Comparison of ENCODE assay signal across 9 mouse cellular contexts in the genomic region with DNA sequence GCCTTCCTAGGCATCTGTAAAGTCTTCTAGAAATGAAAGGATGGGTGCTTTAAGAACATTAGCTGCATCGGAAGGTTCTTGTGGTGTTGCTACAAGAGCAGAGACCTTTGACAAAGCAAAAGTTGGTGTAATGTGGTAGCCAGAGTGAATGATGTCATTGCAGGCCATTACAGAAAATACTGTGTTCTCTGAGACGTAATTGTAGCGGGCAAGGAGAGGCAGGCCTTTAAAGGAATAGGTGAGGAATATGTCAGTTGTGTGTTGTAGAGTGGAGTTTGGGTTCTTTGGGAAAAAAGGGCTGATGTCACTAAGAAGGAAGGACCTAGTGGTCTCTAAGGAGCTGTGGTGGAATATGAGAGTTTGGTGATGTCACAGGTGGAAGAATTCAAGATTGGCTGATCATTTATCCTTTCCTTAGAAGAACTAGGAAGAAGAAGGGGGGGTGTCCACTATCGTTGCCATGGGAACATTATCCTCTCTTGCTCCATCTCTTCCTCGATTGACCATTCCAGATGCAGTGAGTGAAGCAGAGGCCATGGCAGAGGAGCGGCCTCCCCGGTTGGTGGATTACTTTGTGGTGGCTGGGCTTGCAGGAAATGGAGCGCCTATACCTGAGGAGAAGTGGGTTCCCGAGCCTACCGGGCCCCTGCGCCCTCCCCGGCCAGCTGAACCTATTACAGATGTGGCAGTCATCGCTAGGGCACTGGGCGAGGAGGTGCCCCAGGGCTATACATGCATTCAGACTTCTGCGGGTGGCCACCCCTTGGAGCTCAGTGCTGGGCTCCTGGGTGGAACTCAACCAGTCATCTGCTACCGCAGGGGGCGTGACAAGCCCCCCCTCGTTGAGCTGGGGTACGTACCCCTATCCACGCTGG. TPM values are rescaled to one million over a fixed set of nuclear protein-coding genes. Genes with fewer than 3 reads are reported as not detected.
A peak's percentile ranks its signal among the peaks of the same experiment; 100 is the strongest.
DNase-seq lines count a peak whose midpoint lies in the region; ATAC-seq and TF ChIP-seq lines count a peak whose summit lies in the region.
"Had no signal": no experiment of that assay in that cellular context is flagged by ENCODE, and none has a peak within 500 bp of the region (broad histone marks: within the 10 kb centered on the region; RNA-seq: fewer than 3 reads in every experiment).

No protein-coding gene starts in this region.

- no peak for TF ChIP-seq EP300 in liver, embryonic 14.5 days (IDR thresholded peaks at IDR 0.05; ENCODE audit: low read depth)

- intact Hi-C loops in heart, postnatal 10 days (cut with DNase I): no loop called here

- H3K4me1 ChIP-seq in heart, embryonic 13.5 days: peaks cover 18% of the 10 kb centered on the region
- H3K4me1 ChIP-seq in testis, adult 2 months (ENCODE audit: control insufficient read depth, insufficient read depth, low read length): peaks cover 18% of the 10 kb centered on the region
- peaks cover 6 to 23% of the 10 kb centered on the region in 2 experiments for H3K4me1 ChIP-seq in liver, embryonic 14.5 days (replicated peaks; ENCODE audit: control insufficient read depth in 2 of 2, insufficient read depth in 2 of 2, low read length in 1 of 2)

- H3K27ac ChIP-seq in heart, embryonic 13.5 days (replicated peaks): peak overlapping the region; percentile 99
- H3K27ac ChIP-seq in testis, adult 2 months (ENCODE audit: control insufficient read depth, insufficient read depth, low read depth, low read length): no peak overlapping the region
- H3K27ac ChIP-seq in liver, embryonic 14.5 days: no peak overlapping the region

- ATAC-seq in heart, embryonic 13.5 days (ENCODE audit: extremely low read depth, insufficient number of reproducible peaks, low FRiP score, low TSS enrichment): no peak
- no peak for ATAC-seq in liver, embryonic 14.5 days (ENCODE audit: insufficient read depth)

- H3K36me3 ChIP-seq in heart, embryonic 13.5 days: peaks cover 62% of the 10 kb centered on the region
- H3K36me3 ChIP-seq in testis, adult 2 months (ENCODE audit: control insufficient read depth, insufficient read depth, low read length): no peaks in the 10 kb centered on the region; the same call in 1 of the 2 replicates
- peaks cover 2% of the 10 kb centered on the region; the same call in 1 of the 2 replicates for H3K36me3 ChIP-seq in liver, embryonic 14.5 days (replicated peaks; ENCODE audit: control insufficient read depth, insufficient read depth, low read depth)

- WGBS in heart, embryonic 13.5 days: 89% methylated on average over 20 of the region's 20 CpGs
- 79% methylated on average over 20 of the region's 20 CpGs for WGBS in liver, embryonic 14.5 days (ENCODE audit: insufficient replicate concordance)

- peak overlapping the region; percentile 92 for H3K4me2 ChIP-seq in heart, embryonic 13.5 days
- peak overlapping the region; percentile 99 for H3K4me2 ChIP-seq in liver, embryonic 14.5 days (ENCODE audit: low read depth)

- H3K27me3 ChIP-seq in heart, embryonic 13.5 days (replicated peaks): no peaks in the 10 kb centered on the region
- H3K27me3 ChIP-seq in testis, adult 2 months (ENCODE audit: control insufficient read depth, insufficient read depth, low read length): no peaks in the 10 kb centered on the region
- no peaks in the 10 kb centered on the region for H3K27me3 ChIP-seq in liver, embryonic 14.5 days (ENCODE audit: control insufficient read depth, insufficient read depth, low read length)

- no peak for DNase-seq in heart, postnatal 10 days
- no peak for DNase-seq in testis, postnatal 14 days (ENCODE audit: low spot score)
- DNase-seq in liver, embryonic 14.5 days (ENCODE audit: low read depth in 3 of 3, low spot score in 3 of 3): no peak
- DNase-seq in thymus, postnatal 4 days: peak; percentile 57
- DNase-seq in urinary bladder, postnatal 36 days (ENCODE audit: low spot score in 2 of 2): no peak
- no peak for DNase-seq in cerebellum, postnatal 14 days
- DNase-seq: gastrocnemius, postnatal 36 days had no signal

- H3K4me3 ChIP-seq in heart, embryonic 13.5 days: peak overlapping the region; percentile 88
- peak overlapping the region; percentile 95 for H3K4me3 ChIP-seq in testis, adult 2 months (ENCODE audit: control insufficient read depth, low read depth, low read length)
- peak overlapping the region in 1 of 2 experiments; percentile 83; a peak in 2 of 4 replicates for H3K4me3 ChIP-seq in liver, embryonic 14.5 days (ENCODE audit: insufficient read depth in 1 of 2, low read depth in 2 of 2, low read length in 2 of 2)

- no peak overlapping the region for H3K9ac ChIP-seq in heart, embryonic 13.5 days
- H3K9ac ChIP-seq in liver, embryonic 14.5 days (replicated peaks): no peak overlapping the region; the same call in none of the 2 replicates

- TF ChIP-seq CTCF in testis, adult 2 months (IDR thresholded peaks at IDR 0.05; ENCODE audit: control insufficient read depth, insufficient read depth, insufficient replicate concordance, low read depth, low read length): no peak
- no peak for TF ChIP-seq CTCF in liver, embryonic 14.5 days (IDR thresholded peaks at IDR 0.05; ENCODE audit: low read depth)

- no peak; the same call in 1 of the 2 replicates for TF ChIP-seq POLR2A in testis, adult 2 months (IDR thresholded peaks at IDR 0.05; ENCODE audit: control insufficient read depth, low read depth, low read length)

- H3K9me3 ChIP-seq in heart, embryonic 13.5 days: no peaks in the 10 kb centered on the region
- no peaks in the 10 kb centered on the region for H3K9me3 ChIP-seq in liver, embryonic 14.5 days (ENCODE audit: control insufficient read depth, low read length)

RNA-seq across cellular contexts. Expression of a gene that starts 2.2 kb away (rescaled TPM):
- 5.5 and 5.7 TPM in 2 replicates for polyA plus RNA-seq in heart, embryonic 13.5 days (2015; fragmentation: Nextera tagmentation; extraction: Ambion mirVana)
- 10 to 100 TPM; 16.8 to 19.7 TPM for total RNA-seq in heart, postnatal 10 days (2021)
- 25.7 and 30.5 TPM in 2 replicates for polyA plus RNA-seq in testis, adult 2 months (2012; rRNA removed)
- polyA plus RNA-seq in liver, embryonic 14.5 days (2012; rRNA removed): 3.9 and 4.6 TPM in 2 replicates
- 1.0 and 1.6 TPM in 2 replicates for polyA plus RNA-seq in liver, embryonic 14.5 days (2014; fragmentation: Nextera tagmentation; extraction: Ambion mirVana)

RNA-seq across cellular contexts. Expression of a gene that starts 13.2 kb away (rescaled TPM):
- polyA plus RNA-seq in heart, embryonic 13.5 days (2015; fragmentation: Nextera tagmentation; extraction: Ambion mirVana): 12.3 and 13.6 TPM in 2 replicates
- total RNA-seq in heart, postnatal 10 days (2021): 10 to 100 TPM; 21.1 to 26.9 TPM
- 25.1 and 33.7 TPM in 2 replicates for polyA plus RNA-seq in testis, adult 2 months (2012; rRNA removed)
- polyA plus RNA-seq in liver, embryonic 14.5 days (2012; rRNA removed): 7.6 and 8.9 TPM in 2 replicates
- 3.2 TPM in 2 replicates for polyA plus RNA-seq in liver, embryonic 14.5 days (2014; fragmentation: Nextera tagmentation; extraction: Ambion mirVana)

RNA-seq across cellular contexts. Expression of a gene that starts 19.2 kb away (rescaled TPM):
- 79.0 and 88.2 TPM in 2 replicates for polyA plus RNA-seq in heart, embryonic 13.5 days (2015; fragmentation: Nextera tagmentation; extraction: Ambion mirVana)
- 100 to 1,000 TPM; 105 to 110 TPM for total RNA-seq in heart, postnatal 10 days (2021)
- 22.5 and 27.4 TPM in 2 replicates for polyA plus RNA-seq in testis, adult 2 months (2012; rRNA removed)
- polyA plus RNA-seq in liver, embryonic 14.5 days (2012; rRNA removed): 9.8 and 10.8 TPM in 2 replicates
- 24.1 and 24.9 TPM in 2 replicates for polyA plus RNA-seq in liver, embryonic 14.5 days (2014; fragmentation: Nextera tagmentation; extraction: Ambion mirVana)

RNA-seq across cellular contexts. Expression of a gene that starts 23.8 kb away (rescaled TPM):
- polyA plus RNA-seq in heart, embryonic 13.5 days (2015; fragmentation: Nextera tagmentation; extraction: Ambion mirVana): 2.4 and 3.0 TPM in 2 replicates
- total RNA-seq in heart, postnatal 10 days (2021): under 1 TPM; 0.26 to 0.45 TPM
- polyA plus RNA-seq in testis, adult 2 months (2012; rRNA removed): 305 and 322 TPM in 2 replicates
- polyA plus RNA-seq in liver, embryonic 14.5 days (2012; rRNA removed): 0.15 and 0.27 TPM in 2 replicates
- 0.24 and 0.28 TPM in 2 replicates for polyA plus RNA-seq in liver, embryonic 14.5 days (2014; fragmentation: Nextera tagmentation; extraction: Ambion mirVana)

RNA-seq across cellular contexts. Expression of a gene that starts 25.8 kb away (rescaled TPM):
- 7.9 and 9.3 TPM in 2 replicates for polyA plus RNA-seq in heart, embryonic 13.5 days (2015; fragmentation: Nextera tagmentation; extraction: Ambion mirVana)
- total RNA-seq in heart, postnatal 10 days (2021): 10 to 100 TPM; 56.6 to 59.5 TPM
- polyA plus RNA-seq in testis, adult 2 months (2012; rRNA removed): 26.2 and 34.5 TPM in 2 replicates
- 4.4 and 5.6 TPM in 2 replicates for polyA plus RNA-seq in liver, embryonic 14.5 days (2012; rRNA removed)
- polyA plus RNA-seq in liver, embryonic 14.5 days (2014; fragmentation: Nextera tagmentation; extraction: Ambion mirVana): 2.2 and 3.2 TPM in 2 replicates
